Mouse (Mus musculus) midbrain, embryonic 12.5 days (tissue): ENCODE data around the gene Stat5a. TPM values are rescaled to one million over a fixed set of nuclear protein-coding genes. Genes with fewer than 3 reads are reported as not detected.

ENCODE experiments used
- ATAC-seq: fragments of 200-750 bp; cut with Nextera tagmentation; 2 replicates; pipeline ENCODE4 v1.8.0; 2017; ENCODE audit warnings: low read depth, moderate TSS enrichment, moderate library complexity; ENCODE audit not compliant: low FRiP score
- H3K27ac ChIP-seq: fragments of 300-500 bp; sonication (generic); replicated peaks from 2 replicates; pipeline ENCODE4 v1.5.1; 2016; ENCODE audit warnings: mild to moderate bottlenecking
- H3K27me3 ChIP-seq: fragments of 300-500 bp; sonication (generic); 2 replicates; pipeline ENCODE4 v1.6.1; 2016; ENCODE audit warnings: mild to moderate bottlenecking
- H3K36me3 ChIP-seq: fragments of 300-500 bp; sonication (generic); 2 replicates; pipeline ENCODE4 v1.6.1; 2016
- H3K4me1 ChIP-seq: fragments of 300-500 bp; sonication (generic); 2 replicates; pipeline ENCODE4 v1.6.1; 2016
- H3K4me2 ChIP-seq: fragments of 300-500 bp; sonication (generic); replicated peaks from 2 replicates; pipeline ENCODE4 v1.6.1; 2016; ENCODE audit warnings: mild to moderate bottlenecking, moderate library complexity
- H3K4me3 ChIP-seq: fragments of 300-500 bp; sonication (generic); 2 replicates; pipeline ENCODE4 v1.5.1; 2016; ENCODE audit warnings: mild to moderate bottlenecking
- H3K9ac ChIP-seq: fragments of 300-500 bp; sonication (generic); replicated peaks from 2 replicates; pipeline ENCODE4 v1.6.1; 2016; ENCODE audit warnings: mild to moderate bottlenecking, moderate library complexity
- H3K9me3 ChIP-seq: fragments of 300-500 bp; sonication (generic); 2 replicates; pipeline ENCODE4 v1.6.1; 2016; ENCODE audit warnings: mild to moderate bottlenecking
- WGBS: fragments of 180-500 bp; shearing (Covaris S2); methylation state at CpG from one replicate; pipeline ENCODE4 v1.1.7; 2016; 5-methylcytosine and 5-hydroxymethylcytosine counted together
- polyA plus RNA-seq: library from polyadenylated mRNA; unstranded; fragments of >200 nt; fragmentation: Nextera tagmentation; extraction: Ambion mirVana; gene quantifications from 2 replicates; pipeline ENCODE4 v1.2.1, GENCODE M21; 2016

The Stat5a gene
- polyA plus RNA-seq, 1 experiment from 2014 or later, result 1.8 TPM

DNA sequence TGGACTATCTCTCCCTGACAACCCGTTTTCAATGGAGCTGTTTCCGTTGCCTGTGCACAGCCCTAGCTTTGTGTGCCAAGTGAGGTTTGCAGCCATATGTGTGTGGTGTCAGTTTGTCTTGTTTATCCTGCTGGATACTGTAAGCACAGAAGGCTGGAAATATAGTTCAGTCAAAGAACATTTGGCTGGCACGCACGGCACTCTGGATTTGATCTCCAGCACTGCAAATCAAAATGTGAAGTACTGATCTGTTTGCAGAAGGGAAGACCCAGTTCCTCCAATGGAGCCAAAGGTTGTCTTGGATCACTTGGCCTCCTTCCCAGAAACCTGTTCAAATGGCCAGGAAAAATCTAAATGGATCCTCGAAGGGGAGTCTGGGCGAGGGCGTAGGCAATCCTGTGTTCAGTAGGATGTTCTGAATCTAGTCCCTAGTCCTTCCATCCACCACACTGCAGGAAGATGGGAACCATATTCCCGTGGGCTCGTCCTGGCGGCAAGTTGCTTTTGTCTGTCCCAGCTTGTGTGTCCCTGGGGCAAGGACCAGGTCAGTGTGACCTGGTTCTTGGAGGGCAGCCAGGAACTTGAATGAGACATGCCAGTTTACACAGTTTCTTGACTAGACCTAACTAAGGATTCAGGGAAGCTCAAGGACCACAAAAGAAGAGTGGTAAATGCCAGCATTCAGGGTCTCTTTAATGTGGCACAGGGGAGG is 11.3 kb downstream of the Stat5a start:
- WGBS, result 87% methylated on average over 10 of the region's 10 CpGs
- Histone ChIP-seq H3K4me2 (no peak overlapping the region), H3K36me3 (no peaks in the 10 kb centered on the region), H3K9me3 (no peaks in the 10 kb centered on the region), H3K27ac (no peak overlapping the region), H3K27me3 (no peaks in the 10 kb centered on the region), H3K4me3 (no peak overlapping the region), H3K4me1 (no peaks in the 10 kb centered on the region), H3K9ac (no peak overlapping the region)
- no peak for ATAC-seq

DNA sequence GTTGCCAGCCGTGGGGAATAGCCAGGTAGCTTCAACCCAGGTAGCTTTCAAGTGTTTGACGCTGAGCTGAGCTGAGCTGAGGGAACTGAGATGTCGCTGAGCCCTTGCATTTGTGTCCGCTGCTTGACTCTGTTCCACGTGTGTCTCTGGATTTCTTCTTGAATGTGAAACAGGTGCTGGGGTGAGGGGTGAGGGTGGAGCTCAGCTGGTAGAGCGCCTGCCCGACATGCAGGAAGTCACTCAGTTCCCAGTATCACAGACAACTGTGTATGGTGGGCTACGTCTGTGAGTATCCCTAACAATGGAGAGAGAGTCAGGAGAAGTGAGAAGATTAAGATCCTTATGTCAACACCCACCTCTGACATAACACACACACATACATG is 11.8 kb downstream of the Stat5a start:
- H3K9me3 ChIP-seq, result no peaks in the 10 kb centered on the region
- ATAC-seq, result no peak
- H3K9ac ChIP-seq, result no peak overlapping the region
- H3K27me3 ChIP-seq, result no peaks in the 10 kb centered on the region
- H3K4me3 ChIP-seq, result no peak overlapping the region
- H3K36me3 ChIP-seq, result no peaks in the 10 kb centered on the region
- H3K27ac ChIP-seq, result no peak overlapping the region
- no peak overlapping the region for H3K4me2 ChIP-seq
- 82% methylated on average over 8 of the region's 8 CpGs for WGBS
- H3K4me1 ChIP-seq, result no peaks in the 10 kb centered on the region

DNA sequence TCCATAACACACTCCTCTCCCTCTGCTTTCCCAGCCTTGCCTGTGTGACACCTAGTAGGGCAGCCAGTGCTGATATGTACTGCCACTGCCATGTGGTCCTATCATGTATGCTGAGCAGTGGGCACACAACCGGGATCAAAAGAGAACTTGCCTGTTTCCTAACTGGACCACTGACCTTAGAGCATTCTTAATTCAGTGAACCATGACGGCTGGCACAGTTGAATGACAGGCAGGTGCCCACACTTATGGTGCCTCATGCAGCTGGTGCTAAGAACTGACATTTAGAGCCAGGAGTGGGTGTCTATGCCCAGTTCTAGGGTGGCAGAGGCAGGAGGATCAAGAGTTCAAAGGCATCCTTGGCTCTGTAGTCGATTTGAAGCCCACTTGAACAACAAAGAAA is 16.6 kb downstream of the Stat5a start:
- no peak for ATAC-seq
- 76% methylated on average over 3 of the region's 3 CpGs for WGBS
- H3K9ac ChIP-seq, result no peak overlapping the region
- no peaks in the 10 kb centered on the region for H3K4me1 ChIP-seq
- no peaks in the 10 kb centered on the region for H3K36me3 ChIP-seq
- H3K4me3 ChIP-seq, result no peak overlapping the region
- no peak overlapping the region for H3K4me2 ChIP-seq
- H3K27me3 ChIP-seq, result no peaks in the 10 kb centered on the region
- H3K27ac ChIP-seq, result no peak overlapping the region
- H3K9me3 ChIP-seq, result no peaks in the 10 kb centered on the region

DNA sequence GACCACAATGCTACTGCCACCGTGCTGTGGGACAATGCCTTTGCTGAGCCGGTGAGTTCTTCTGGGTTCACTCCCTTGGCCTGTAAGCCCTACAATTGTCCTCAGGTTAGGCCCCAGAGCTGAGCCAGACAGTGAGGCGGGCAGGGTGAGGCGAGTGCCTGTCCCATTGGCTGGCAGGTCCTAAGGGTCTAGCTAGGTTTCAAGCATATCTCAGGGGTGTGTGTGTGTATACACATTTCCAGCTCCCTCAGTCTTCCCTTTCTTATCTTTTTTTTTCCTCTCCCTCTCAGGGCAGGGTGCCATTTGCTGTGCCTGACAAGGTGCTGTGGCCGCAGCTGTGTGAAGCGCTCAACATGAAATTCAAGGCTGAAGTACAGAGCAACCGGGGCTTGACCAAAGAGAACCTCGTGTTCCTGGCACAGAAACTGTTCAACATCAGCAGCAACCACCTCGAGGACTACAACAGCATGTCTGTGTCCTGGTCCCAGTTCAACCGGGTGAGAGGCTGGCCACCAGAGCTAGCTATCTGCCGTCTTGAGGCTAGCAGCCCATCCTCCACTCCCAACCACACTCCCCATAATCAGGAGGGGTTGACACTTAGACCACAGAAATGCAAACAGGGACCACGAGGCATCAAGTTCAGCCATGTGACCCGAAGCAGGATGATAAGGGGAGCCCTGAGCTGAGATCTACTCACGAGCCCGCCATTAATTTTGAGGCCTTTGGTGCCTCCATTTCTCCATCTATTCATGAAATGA is 20.3 kb downstream of the Stat5a start:
- WGBS, result 89% methylated on average over 15 of the region's 15 CpGs
- Histone ChIP-seq H3K4me3 (no peak overlapping the region), H3K27ac (no peak overlapping the region), H3K9ac (no peak overlapping the region), H3K4me1 (no peaks in the 10 kb centered on the region), H3K4me2 (no peak overlapping the region), H3K27me3 (no peaks in the 10 kb centered on the region; the same call in 1 of the 2 replicates), H3K36me3 (no peaks in the 10 kb centered on the region), H3K9me3 (no peaks in the 10 kb centered on the region)
- no peak for ATAC-seq

DNA sequence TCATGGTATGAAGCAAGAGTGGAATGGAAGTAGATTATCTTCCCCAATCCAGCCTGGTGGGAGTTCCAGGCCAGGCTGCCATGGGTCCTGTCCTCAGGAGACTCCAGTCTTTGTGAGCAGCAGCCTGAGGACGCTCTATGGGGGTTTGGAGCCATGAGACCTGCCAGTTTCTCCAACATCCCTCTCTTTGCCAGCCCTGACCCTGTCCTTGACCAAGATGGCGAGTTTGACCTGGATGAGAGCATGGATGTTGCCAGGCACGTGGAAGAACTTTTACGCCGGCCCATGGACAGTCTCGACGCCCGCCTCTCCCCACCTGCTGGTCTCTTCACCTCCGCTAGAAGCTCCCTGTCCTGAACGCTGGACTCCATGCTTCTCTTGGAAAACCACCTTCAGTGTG is 24.5 kb downstream of the Stat5a start:
- 87% methylated on average over 10 of the region's 10 CpGs for WGBS
- Histone ChIP-seq H3K27ac (no peak overlapping the region), H3K9ac (no peak overlapping the region), H3K4me3 (no peak overlapping the region), H3K9me3 (no peaks in the 10 kb centered on the region), H3K4me1 (peaks cover under 1% of the 10 kb centered on the region; the same call in 1 of the 2 replicates), H3K27me3 (no peaks in the 10 kb centered on the region; the same call in 1 of the 2 replicates), H3K36me3 (no peaks in the 10 kb centered on the region), H3K4me2 (no peak overlapping the region)
- ATAC-seq, result no peak

DNA sequence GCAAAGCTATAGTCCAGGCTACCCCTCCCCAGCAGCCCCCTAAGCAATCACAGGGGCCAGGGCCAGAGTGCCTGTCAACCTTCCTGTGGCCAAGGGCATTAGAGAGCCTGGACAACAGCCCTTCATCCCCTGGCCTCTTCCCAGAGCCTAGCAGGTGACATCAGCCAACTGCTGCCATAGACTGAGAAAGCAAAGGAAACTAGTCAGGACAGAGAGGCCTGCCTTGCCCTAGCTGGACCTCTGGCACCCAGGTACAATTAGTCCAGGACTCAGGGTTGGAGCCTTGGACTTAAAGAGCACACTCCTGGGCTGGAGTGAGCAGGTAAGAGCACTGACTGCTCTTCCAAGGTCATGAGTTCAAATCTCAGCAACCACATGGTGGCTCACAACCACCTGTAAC is 26.3 kb downstream of the Stat5a start:
- H3K9me3 ChIP-seq, result no peaks in the 10 kb centered on the region
- H3K36me3 ChIP-seq, result no peaks in the 10 kb centered on the region
- peaks cover 3% of the 10 kb centered on the region; the same call in 1 of the 2 replicates for H3K4me1 ChIP-seq
- H3K4me3 ChIP-seq, result no peak overlapping the region
- ATAC-seq, result no peak
- no peak overlapping the region for H3K4me2 ChIP-seq
- no peak overlapping the region for H3K27ac ChIP-seq
- no peaks in the 10 kb centered on the region; the same call in 1 of the 2 replicates for H3K27me3 ChIP-seq
- H3K9ac ChIP-seq, result no peak overlapping the region

DNA sequence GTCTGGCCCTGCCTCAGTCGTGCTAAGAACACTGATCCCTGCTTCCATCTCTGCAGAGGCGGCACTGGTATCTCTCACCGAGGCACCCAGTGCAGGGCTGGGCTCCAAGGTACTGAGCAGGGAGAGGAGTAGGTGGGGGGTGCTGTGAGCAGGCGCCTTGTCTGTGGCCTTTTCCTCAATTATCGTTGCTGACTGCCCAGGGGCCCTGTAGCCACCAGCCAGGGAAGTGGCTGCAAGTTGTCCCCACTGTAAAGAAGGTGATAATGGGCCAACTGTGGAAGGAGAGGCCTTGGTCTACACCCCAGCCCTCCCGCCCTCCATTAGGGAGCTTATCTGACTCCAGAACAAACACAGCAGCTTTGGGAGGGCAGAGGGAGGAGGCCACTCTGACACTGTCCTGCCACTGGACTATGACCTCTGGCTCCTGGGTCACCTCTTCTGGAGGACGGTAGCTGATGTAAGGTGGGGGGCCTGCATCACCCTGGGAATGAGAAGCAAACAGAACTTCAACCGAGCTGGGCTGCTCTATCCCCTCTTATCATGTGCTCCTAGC is 27.1 kb downstream of the Stat5a start:
- Histone ChIP-seq H3K9me3 (no peaks in the 10 kb centered on the region), H3K27me3 (no peaks in the 10 kb centered on the region; the same call in 1 of the 2 replicates), H3K4me3 (no peak overlapping the region), H3K27ac (0 out of 2 replicates have a peak overlapping the region, but pooled peaks have one; percentile 10), H3K4me2 (no peak overlapping the region), H3K36me3 (no peaks in the 10 kb centered on the region), H3K9ac (no peak overlapping the region), H3K4me1 (peaks cover 3% of the 10 kb centered on the region; the same call in 1 of the 2 replicates)
- ATAC-seq, result no peak
- 72% methylated on average over 8 of the region's 8 CpGs for WGBS

DNA sequence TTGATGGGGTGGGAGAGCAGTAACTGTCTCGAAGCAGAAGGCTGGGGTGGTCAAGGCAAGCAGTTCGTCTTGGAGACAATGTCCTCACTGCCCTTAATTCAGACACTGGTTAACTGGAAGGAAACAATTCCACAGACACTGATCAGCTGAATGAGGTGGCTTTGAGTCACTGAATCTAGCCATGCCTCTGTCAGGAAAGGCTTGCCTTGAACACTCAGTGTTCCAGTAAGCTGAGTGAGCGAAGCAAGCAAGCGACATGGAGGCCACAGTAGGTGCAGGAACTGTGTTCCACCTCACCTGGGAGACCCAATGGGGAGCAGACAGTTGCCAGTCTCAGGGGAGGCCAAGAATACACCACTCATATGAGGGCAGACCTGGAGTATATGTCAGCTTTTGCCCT is 28.1 kb downstream of the Stat5a start:
- 81% methylated on average over 4 of the region's 4 CpGs for WGBS
- ATAC-seq, result no peak
- H3K27me3 ChIP-seq, result no peaks in the 10 kb centered on the region; the same call in 1 of the 2 replicates
- no peaks in the 10 kb centered on the region for H3K36me3 ChIP-seq
- H3K4me3 ChIP-seq, result no peak overlapping the region
- H3K27ac ChIP-seq, result no peak overlapping the region
- no peak overlapping the region for H3K9ac ChIP-seq
- H3K9me3 ChIP-seq, result no peaks in the 10 kb centered on the region
- H3K4me2 ChIP-seq, result no peak overlapping the region
- peaks cover 3% of the 10 kb centered on the region; the same call in 1 of the 2 replicates for H3K4me1 ChIP-seq

DNA sequence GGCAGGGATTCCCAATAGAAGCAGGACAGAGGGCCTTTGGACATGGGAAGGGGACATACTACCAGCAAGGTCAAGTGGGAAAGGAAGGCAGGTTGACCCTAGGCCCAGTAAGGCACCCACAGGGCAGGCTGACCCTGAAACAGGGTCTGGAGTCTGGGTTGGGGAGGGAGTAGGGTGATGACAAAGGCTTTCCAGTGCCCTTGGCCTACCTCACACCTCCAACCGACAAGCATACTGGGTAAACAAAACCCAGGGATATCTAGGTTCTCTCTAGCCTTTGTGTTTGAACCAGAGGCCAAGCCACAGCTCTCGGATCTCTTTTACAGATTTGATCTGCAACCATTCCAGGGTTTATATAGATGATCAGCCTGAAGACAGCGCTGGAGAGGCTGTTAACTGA is 28.6 kb downstream of the Stat5a start:
- no peak overlapping the region for H3K4me2 ChIP-seq
- no peaks in the 10 kb centered on the region; the same call in 1 of the 2 replicates for H3K27me3 ChIP-seq
- H3K36me3 ChIP-seq, result no peaks in the 10 kb centered on the region
- no peaks in the 10 kb centered on the region for H3K9me3 ChIP-seq
- no peak for ATAC-seq
- H3K27ac ChIP-seq, result no peak overlapping the region
- H3K4me3 ChIP-seq, result no peak overlapping the region
- 78% methylated on average over 3 of the region's 3 CpGs for WGBS
- H3K4me1 ChIP-seq, result peaks cover 3% of the 10 kb centered on the region; the same call in 1 of the 2 replicates
- no peak overlapping the region for H3K9ac ChIP-seq

DNA sequence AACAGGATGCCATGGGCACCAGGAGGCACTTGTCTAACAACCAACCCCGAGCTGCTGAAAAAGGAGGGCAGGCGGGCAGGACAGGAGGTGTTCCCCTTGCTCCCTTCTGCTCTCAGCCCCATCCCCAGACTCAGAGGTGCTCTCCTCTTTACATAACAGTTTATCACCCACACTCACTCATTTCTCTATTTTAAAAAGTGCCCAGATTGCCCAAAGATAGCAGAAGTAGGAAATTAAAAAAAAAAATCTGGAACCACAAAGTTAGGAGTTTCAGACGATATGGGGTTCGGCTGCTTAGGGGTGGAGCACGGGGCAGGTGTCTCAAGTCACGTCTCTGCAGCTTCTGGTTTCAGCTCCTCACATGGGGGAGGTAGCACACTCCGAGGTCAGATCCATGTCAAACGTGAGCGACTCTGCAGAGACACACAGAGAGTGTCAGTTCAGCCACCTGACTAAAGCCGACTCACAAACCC is 29.2 kb downstream of the Stat5a start:
- ATAC-seq, result no peak
- H3K9me3 ChIP-seq, result no peaks in the 10 kb centered on the region
- WGBS, result 79% methylated on average over 10 of the region's 10 CpGs
- no peak overlapping the region for H3K4me2 ChIP-seq
- no peak overlapping the region for H3K27ac ChIP-seq
- no peaks in the 10 kb centered on the region for H3K36me3 ChIP-seq
- no peak overlapping the region for H3K9ac ChIP-seq
- H3K27me3 ChIP-seq, result no peaks in the 10 kb centered on the region; the same call in 1 of the 2 replicates
- H3K4me1 ChIP-seq, result peaks cover 3% of the 10 kb centered on the region; the same call in 1 of the 2 replicates
- H3K4me3 ChIP-seq, result no peak overlapping the region

DNA sequence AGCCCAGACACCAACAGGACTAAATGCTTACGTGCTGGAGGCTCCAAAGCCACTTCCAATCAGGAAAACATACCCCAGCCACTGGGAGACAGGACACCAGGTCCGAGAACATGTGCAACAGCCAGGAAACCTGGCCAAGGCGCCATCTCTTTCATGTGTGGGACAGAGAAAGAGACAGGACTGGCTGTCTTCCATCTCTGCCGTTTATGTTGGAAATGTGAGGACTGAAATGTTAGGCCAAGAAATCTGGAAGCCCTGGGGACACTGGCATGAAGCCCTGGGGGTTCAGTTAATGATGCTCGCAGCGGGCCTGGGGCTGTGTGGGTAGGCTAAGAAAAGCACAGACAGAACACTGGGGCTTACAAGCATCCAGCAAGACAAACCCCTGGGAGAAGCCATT is 31.3 kb downstream of the Stat5a start:
- no peak for ATAC-seq
- H3K27ac ChIP-seq, result no peak overlapping the region
- 89% methylated on average over 6 of the region's 6 CpGs for WGBS
- H3K9ac ChIP-seq, result no peak overlapping the region
- H3K36me3 ChIP-seq, result no peaks in the 10 kb centered on the region
- no peaks in the 10 kb centered on the region for H3K27me3 ChIP-seq
- H3K4me3 ChIP-seq, result no peak overlapping the region
- H3K4me2 ChIP-seq, result no peak overlapping the region
- H3K9me3 ChIP-seq, result no peaks in the 10 kb centered on the region
- H3K4me1 ChIP-seq, result peaks cover 7% of the 10 kb centered on the region; the same call in 1 of the 2 replicates
